Mouse (Mus musculus): ENCODE results near the gene Mindy3. TPM values are rescaled to one million over a fixed set of nuclear protein-coding genes. Genes with fewer than 3 reads are reported as not detected.

Mindy3 gene
- polyA plus RNA-seq, 1 experiment from 2014 or later: 52.4 TPM

- no peaks in the 10 kb centered on the region for H3K9me3 ChIP-seq
- ATAC-seq (ENCODE audit: low FRiP score): no peak
- no peak overlapping the region for H3K4me3 ChIP-seq
- H3K4me2 ChIP-seq: no peak overlapping the region
- WGBS: 86% methylated on average over 1 of the region's 1 CpGs
- no peaks in the 10 kb centered on the region for H3K27me3 ChIP-seq
- H3K4me1 ChIP-seq (replicated peaks): no peaks in the 10 kb centered on the region
- peaks cover 12% of the 10 kb centered on the region for H3K36me3 ChIP-seq
- H3K27ac ChIP-seq: no peak overlapping the region
- H3K9ac ChIP-seq: no peak overlapping the region
These were observed 51.3 kb downstream of the Mindy3 start for GRCm38 (mm10) chr2:12368016-12368415.

- ATAC-seq (ENCODE audit: low FRiP score): no peak
- no peak overlapping the region for H3K4me3 ChIP-seq
- H3K36me3 ChIP-seq: peaks cover 40% of the 10 kb centered on the region
- H3K9me3 ChIP-seq: no peaks in the 10 kb centered on the region
- no peaks in the 10 kb centered on the region for H3K4me1 ChIP-seq (replicated peaks)
- no peaks in the 10 kb centered on the region for H3K27me3 ChIP-seq
- H3K4me2 ChIP-seq: no peak overlapping the region
- H3K9ac ChIP-seq: no peak overlapping the region
- 86% methylated on average over 1 of the region's 1 CpGs for WGBS
- no peak overlapping the region for H3K27ac ChIP-seq
These were observed 58.0 kb downstream of the Mindy3 start for GRCm38 (mm10) chr2:12361310-12361709.

GRCm38 (mm10) chr2:12354837-12355236 is 64.4 kb downstream of the Mindy3 start:
- Histone ChIP-seq H3K27ac (no peak overlapping the region), H3K4me1 (replicated peaks) (no peaks in the 10 kb centered on the region), H3K36me3 (peaks cover 52% of the 10 kb centered on the region), H3K4me3 (no peak overlapping the region), H3K9ac (no peak overlapping the region), H3K9me3 (no peaks in the 10 kb centered on the region), H3K27me3 (no peaks in the 10 kb centered on the region), H3K4me2 (no peak overlapping the region)
- no peak for ATAC-seq (ENCODE audit: low FRiP score)
- WGBS: 96% methylated on average over 5 of the region's 5 CpGs

GRCm38 (mm10) chr2:12348914-12349313 is 70.4 kb downstream of the Mindy3 start:
- Histone ChIP-seq H3K4me1 (replicated peaks) (no peaks in the 10 kb centered on the region), H3K4me2 (no peak overlapping the region), H3K9me3 (no peaks in the 10 kb centered on the region), H3K4me3 (no peak overlapping the region), H3K27me3 (no peaks in the 10 kb centered on the region), H3K27ac (no peak overlapping the region), H3K36me3 (peaks cover 23% of the 10 kb centered on the region), H3K9ac (no peak overlapping the region)
- no peak for ATAC-seq (ENCODE audit: low FRiP score)
- 94% methylated on average over 2 of the region's 2 CpGs for WGBS

- H3K27me3 ChIP-seq: no peaks in the 10 kb centered on the region
- WGBS: 71% methylated on average over 2 of the region's 2 CpGs
These were observed 87.3 kb downstream of the Mindy3 start for GRCm38 (mm10) chr2:12331962-12332361.

GRCm38 (mm10) chr2:12329620-12330019 is 89.7 kb downstream of the Mindy3 start:
- no peaks in the 10 kb centered on the region for H3K27me3 ChIP-seq
- H3K4me1 ChIP-seq (replicated peaks): peaks cover 23% of the 10 kb centered on the region
- no peaks in the 10 kb centered on the region for H3K9me3 ChIP-seq
- no peaks in the 10 kb centered on the region for H3K36me3 ChIP-seq
- no peak overlapping the region for H3K4me2 ChIP-seq
- 47% methylated on average over 2 of the region's 2 CpGs for WGBS
- ATAC-seq (ENCODE audit: low FRiP score): no peak
- no peak overlapping the region for H3K9ac ChIP-seq
- no peak overlapping the region for H3K4me3 ChIP-seq
- H3K27ac ChIP-seq: no peak overlapping the region

More at GRCm38 (mm10) chr2:12331962-12332361, 87.3 kb downstream of the Mindy3 start:
- ATAC-seq (ENCODE audit: low FRiP score): no peak
- H3K27ac ChIP-seq: no peak overlapping the region
- H3K9ac ChIP-seq: no peak overlapping the region
- no peak overlapping the region for H3K4me3 ChIP-seq
- H3K4me2 ChIP-seq: no peak overlapping the region
- H3K9me3 ChIP-seq: no peaks in the 10 kb centered on the region
- no peaks in the 10 kb centered on the region for H3K36me3 ChIP-seq
- peaks cover 23% of the 10 kb centered on the region for H3K4me1 ChIP-seq (replicated peaks)

- Histone ChIP-seq H3K36me3 (no peaks in the 10 kb centered on the region), H3K27me3 (no peaks in the 10 kb centered on the region), H3K9ac (no peak overlapping the region), H3K27ac (peak overlapping the region; percentile 62), H3K4me3 (peak overlapping the region; percentile 29; the same call in 1 of the 2 replicates), H3K4me1 (replicated peaks) (peaks cover 23% of the 10 kb centered on the region), H3K4me2 (peak overlapping the region; percentile 52), H3K9me3 (no peaks in the 10 kb centered on the region)
- WGBS: 15% methylated on average over 5 of the region's 5 CpGs
- no peak for ATAC-seq (ENCODE audit: low FRiP score)
These were observed 90.2 kb downstream of the Mindy3 start for GRCm38 (mm10) chr2:12329068-12329407.

GRCm38 (mm10) chr2:12328355-12329067 is 90.8 kb downstream of the Mindy3 start:
- H3K9ac ChIP-seq: 0 out of 2 replicates have a peak overlapping the region, but pooled peaks have one; percentile 26
- H3K4me3 ChIP-seq: peak overlapping the region; percentile 29; the same call in 1 of the 2 replicates
- H3K36me3 ChIP-seq: no peaks in the 10 kb centered on the region
- H3K9me3 ChIP-seq: no peaks in the 10 kb centered on the region
- H3K4me1 ChIP-seq (replicated peaks): peaks cover 23% of the 10 kb centered on the region
- no peaks in the 10 kb centered on the region for H3K27me3 ChIP-seq
- peak overlapping the region; percentile 52 for H3K4me2 ChIP-seq
- peak; percentile 79 for ATAC-seq (ENCODE audit: low FRiP score)
- peak overlapping the region; percentile 62 for H3K27ac ChIP-seq
- 9% methylated on average over 8 of the region's 8 CpGs for WGBS

- Histone ChIP-seq H3K4me2 (peak overlapping the region; percentile 52), H3K36me3 (no peaks in the 10 kb centered on the region), H3K4me1 (replicated peaks) (peaks cover 23% of the 10 kb centered on the region), H3K9me3 (no peaks in the 10 kb centered on the region), H3K4me3 (peak overlapping the region; percentile 29), H3K9ac (no peak overlapping the region), H3K27me3 (no peaks in the 10 kb centered on the region), H3K27ac (peak overlapping the region; percentile 4; the same call in 1 of the 2 replicates)
- peak; percentile 48 for ATAC-seq (ENCODE audit: low FRiP score)
- WGBS: 25% methylated on average over 11 of the region's 11 CpGs
These were observed 91.4 kb downstream of the Mindy3 start for GRCm38 (mm10) chr2:12327691-12328354.

- WGBS: 15% methylated on average over 10 of the region's 10 CpGs
- ATAC-seq (ENCODE audit: low FRiP score): peak; percentile 60; the same call in 1 of the 2 replicates
These were observed 92.1 kb downstream of the Mindy3 start for GRCm38 (mm10) chr2:12327216-12327615.

GRCm38 (mm10) chr2:12325868-12326267 is 93.4 kb downstream of the Mindy3 start:
- ATAC-seq (ENCODE audit: low FRiP score): no peak
- Histone ChIP-seq H3K9ac (no peak overlapping the region), H3K4me1 (replicated peaks) (peaks cover 23% of the 10 kb centered on the region), H3K9me3 (no peaks in the 10 kb centered on the region), H3K4me2 (no peak overlapping the region), H3K36me3 (no peaks in the 10 kb centered on the region), H3K27me3 (no peaks in the 10 kb centered on the region), H3K27ac (no peak overlapping the region), H3K4me3 (no peak overlapping the region)
- WGBS: 89% methylated on average over 2 of the region's 2 CpGs

More at GRCm38 (mm10) chr2:12327216-12327615, 92.1 kb downstream of the Mindy3 start:
- no peak overlapping the region for H3K9ac ChIP-seq
- peaks cover 23% of the 10 kb centered on the region for H3K4me1 ChIP-seq (replicated peaks)
- H3K9me3 ChIP-seq: no peaks in the 10 kb centered on the region
- no peaks in the 10 kb centered on the region for H3K27me3 ChIP-seq
- H3K27ac ChIP-seq: no peak overlapping the region
- H3K4me2 ChIP-seq: peak overlapping the region; percentile 52
- no peaks in the 10 kb centered on the region for H3K36me3 ChIP-seq
- peak overlapping the region; percentile 29 for H3K4me3 ChIP-seq

- Histone ChIP-seq H3K36me3 (no peaks in the 10 kb centered on the region), H3K9me3 (no peaks in the 10 kb centered on the region), H3K4me3 (no peak overlapping the region), H3K9ac (no peak overlapping the region), H3K27ac (no peak overlapping the region), H3K4me1 (replicated peaks) (peaks cover 23% of the 10 kb centered on the region), H3K4me2 (no peak overlapping the region), H3K27me3 (no peaks in the 10 kb centered on the region)
- 89% methylated on average over 6 of the region's 6 CpGs for WGBS
- ATAC-seq (ENCODE audit: low FRiP score): no peak
These were observed 93.9 kb downstream of the Mindy3 start for GRCm38 (mm10) chr2:12325417-12325816.

Measured in hindbrain, embryonic 13.5 days (tissue).